Mouse (Mus musculus) spleen, adult 2 months (tissue): ENCODE results near the gene Gpr62.

ENCODE experiments used
- CTCF ChIP-seq: fragments of 200-500 bp; IDR thresholded peaks from 2 replicates; pipeline ENCODE4 v1.5.1; 2011; ENCODE audit warnings: mild to moderate bottlenecking, inconsistent platforms; ENCODE audit not compliant: insufficient read depth, insufficient read length, insufficient replicate concordance; ENCODE audit errors: extremely low read depth
- POLR2A ChIP-seq: fragments of 200-500 bp; IDR thresholded peaks from 2 replicates; pipeline ENCODE4 v1.6.1; 2011; ENCODE audit warnings: low read depth, low read length, inconsistent platforms

- TF ChIP-seq CTCF: no peak
- no peak for TF ChIP-seq POLR2A
These were observed 33.9 kb upstream of the Gpr62 start, which contains the start of gene Iqcf1 for GRCm38 (mm10) chr9:106499667-106500066.
